Mouse (Mus musculus) fibroblast of lung, adult 2 months (primary cell): ENCODE data around the gene Gmeb2.

ENCODE experiments used
- DNase-seq: peaks from one replicate; pipeline ENCODE4 v3.0.0-alpha.2; 2011; ENCODE audit warnings: low read depth

Gmeb2 gene

DNA sequence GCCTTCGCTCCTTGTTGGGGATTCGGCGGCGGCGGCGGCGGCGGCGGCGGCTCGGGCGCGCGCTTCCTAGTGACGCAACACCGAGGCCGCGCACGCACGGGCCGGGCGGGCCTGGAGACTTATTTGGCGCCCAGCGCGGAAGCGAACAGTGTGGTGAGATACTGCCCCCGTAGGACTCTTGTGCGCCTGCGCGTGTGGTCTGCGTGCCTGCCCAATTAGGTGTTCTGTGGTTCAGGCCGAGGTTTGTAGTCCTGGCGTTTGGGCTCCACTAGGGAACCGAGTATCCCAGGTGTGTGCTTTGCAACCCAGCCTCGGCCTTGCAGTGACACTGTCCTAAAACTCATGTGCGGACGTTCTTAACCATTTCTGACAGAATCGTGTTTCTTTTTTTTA lies at the start of gene Gmeb2:
Gene Gmeb2, minus strand, starts transcription at position 78 of the 393 bp plus-strand sequence.
- DNase-seq: peak; percentile 93

DNA sequence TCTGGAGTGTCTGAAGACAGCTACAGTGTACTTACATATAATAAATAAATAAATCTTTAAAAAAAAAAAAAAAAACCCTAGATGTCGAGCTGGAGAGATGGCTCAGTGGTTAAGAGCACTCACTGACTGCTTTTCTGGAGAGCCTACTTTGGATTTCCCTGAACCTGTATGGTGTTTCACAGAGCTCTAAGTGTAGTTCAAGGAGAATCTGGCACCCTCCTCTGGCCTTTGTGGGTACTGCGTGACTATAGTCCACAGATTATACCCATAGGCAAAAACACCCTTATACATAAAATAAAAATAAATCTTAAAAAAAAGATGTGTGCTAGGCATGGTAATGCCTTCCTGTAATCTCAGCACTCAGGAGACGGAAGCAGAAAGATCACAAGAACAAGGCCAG lies 46.2 kb upstream of the Gmeb2 start:
- DNase-seq: peak; percentile 24

DNA sequence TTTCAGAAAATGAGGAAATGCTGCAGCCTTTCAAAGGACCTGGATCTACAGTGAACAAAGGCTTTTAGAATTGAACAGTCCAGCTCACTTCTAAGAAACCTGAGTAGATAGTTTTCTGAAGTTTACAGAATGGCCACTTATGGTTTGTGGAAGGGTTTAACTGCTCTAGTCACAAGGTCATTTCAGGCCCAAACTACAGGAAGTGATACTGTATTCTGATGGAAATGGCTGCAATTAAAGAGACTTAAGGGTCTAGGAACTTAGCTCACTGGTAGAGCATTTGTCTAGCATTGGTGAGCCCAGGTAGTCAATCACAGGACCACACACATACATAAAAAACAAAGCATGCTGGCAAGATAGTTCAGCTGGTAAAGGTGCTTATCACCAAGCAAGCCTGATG lies 44.7 kb upstream of the Gmeb2 start:
- DNase-seq: no peak

DNA sequence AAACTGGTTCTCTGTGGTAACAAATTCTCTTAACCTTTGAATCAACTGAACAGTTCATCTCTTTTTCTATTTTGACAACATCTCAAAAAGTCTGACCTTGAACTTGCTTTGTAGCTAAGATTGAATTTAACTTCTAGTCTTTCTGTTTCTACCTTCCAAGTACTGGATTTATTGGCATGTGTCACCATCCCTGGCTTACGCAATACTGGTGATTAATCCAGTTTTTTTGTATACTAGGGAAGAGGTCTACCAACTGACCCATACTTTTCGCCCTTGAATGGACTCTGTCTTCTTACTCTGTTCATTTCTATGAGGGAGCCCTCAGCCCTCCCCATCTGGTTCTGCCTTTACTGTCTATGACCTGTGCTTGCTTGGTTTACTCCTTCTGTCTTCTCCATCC lies 38.3 kb upstream of the Gmeb2 start:
- DNase-seq: no peak

DNA sequence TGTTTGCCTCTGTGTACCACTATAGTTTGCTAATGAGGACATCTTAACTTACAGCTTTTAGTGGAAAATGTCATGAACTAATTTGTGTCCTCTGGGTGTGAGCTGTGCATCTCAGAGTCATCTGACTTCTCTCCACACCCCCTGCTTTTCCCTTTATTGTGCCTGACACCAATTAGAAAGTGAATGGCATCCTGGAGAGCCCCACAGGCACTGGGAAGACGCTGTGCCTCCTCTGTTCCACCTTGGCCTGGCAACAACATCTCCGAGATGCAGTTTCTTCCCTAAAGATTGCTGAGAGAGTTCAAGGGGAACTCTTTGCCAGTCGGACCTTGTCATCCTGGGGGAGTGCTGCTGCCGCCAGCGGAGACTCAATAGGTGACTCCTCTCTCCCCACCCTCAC lies 34.3 kb upstream of the Gmeb2 start:
- DNase-seq: no peak

DNA sequence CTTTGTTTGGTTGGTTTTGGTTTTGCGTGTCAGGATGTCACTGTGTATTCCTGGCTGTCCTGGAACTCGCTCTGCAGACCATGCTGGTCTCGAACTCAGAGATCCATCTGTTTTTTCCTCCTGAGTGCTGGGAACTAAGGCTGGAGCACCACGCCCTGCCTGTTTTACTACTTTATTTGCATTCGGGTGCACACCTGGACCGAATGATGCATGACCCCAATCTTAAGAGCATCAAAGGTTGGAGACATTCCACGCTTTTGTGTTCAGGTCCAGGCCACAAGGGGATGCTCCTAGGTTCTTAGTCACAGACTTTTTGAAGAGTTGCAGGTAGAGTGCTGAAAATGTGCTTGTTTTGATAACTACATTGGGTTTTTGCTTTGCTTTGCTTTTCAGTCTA lies 32.3 kb upstream of the Gmeb2 start:
- no peak for DNase-seq

DNA sequence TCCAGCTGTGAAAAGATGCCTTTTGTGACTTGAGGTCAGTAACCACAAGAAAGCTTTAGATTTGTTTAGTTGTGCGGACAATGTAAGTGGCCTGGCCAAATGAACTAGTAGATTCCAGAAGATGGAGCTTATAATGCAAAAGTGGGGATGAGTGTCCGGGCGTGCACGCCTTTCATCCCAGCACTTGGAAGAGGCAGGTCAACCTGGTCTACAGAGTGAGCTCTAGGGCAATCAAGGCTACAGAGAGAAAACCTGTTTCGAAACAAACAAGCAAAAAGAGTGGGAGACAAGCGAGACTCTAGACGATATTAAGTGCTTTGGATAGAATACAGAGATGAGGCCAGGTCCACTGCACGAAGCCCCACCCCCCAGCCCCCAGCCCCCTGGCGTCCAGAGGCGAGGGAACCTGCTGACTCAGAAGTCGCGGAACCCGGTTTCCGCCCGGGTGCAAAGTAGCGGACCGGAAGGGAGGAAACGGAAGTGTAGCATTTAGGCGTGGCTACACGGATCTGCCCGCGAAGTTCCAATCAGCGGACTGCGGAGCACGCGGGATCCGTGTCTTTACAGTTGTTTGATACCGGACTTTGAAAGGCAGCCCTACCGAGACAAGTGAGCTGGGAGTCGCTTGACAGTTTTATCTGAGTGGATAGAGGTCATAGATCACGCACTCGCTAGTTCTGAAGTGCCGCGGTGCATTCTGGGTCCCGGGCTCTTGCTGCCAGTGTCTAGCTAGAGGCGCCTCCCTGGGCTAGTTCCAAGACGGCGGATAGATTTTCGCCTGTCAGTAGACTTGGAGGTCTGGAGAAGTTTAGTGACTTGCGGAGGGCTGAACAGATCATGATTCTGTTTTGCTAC lies 31.6 kb upstream of the Gmeb2 start, which contains the start of gene Rtel1:
Gene Rtel1, plus strand, starts transcription at position 492 of the 855 bp plus-strand sequence.
- DNase-seq: peak; percentile 62

DNA sequence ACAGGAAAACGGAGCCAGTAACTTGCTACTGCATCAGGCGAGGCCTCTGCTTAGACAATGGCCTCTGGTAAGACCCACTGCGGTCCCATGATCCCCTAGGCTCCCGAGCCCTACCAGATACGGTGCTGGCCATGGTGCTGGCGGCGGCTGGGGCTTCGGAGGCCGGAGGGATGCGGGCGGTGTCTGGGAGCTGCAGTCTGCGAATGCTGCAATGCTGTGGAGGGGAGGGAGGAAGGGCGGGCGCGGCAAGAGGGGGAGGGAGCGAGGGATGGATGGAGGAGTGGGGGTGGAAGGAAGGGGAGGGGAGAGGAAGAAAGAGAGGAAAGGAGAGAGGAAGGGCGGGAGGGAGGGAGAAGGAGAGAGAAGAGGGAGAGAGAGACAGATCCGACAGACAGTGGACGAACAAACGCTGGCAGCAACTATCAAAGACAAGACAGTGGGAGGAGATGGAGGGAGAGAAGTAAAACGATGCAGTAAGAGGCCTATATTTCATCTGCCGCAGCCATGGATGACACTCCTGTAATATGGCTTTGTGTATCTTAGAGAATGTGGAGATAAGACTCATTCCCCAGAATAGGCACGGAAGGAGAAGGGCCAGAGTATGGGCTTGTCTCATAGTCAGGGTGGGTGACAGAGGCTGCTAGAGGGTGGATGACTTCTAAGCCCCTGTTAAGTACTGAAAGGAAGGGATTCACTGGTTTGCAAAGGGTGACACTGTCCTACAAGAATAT lies 26.4 kb upstream of the Gmeb2 start, which contains the start of gene Stmn3:
Gene Stmn3, minus strand, starts transcription at position 421 of the 731 bp plus-strand sequence.
- DNase-seq: no peak

DNA sequence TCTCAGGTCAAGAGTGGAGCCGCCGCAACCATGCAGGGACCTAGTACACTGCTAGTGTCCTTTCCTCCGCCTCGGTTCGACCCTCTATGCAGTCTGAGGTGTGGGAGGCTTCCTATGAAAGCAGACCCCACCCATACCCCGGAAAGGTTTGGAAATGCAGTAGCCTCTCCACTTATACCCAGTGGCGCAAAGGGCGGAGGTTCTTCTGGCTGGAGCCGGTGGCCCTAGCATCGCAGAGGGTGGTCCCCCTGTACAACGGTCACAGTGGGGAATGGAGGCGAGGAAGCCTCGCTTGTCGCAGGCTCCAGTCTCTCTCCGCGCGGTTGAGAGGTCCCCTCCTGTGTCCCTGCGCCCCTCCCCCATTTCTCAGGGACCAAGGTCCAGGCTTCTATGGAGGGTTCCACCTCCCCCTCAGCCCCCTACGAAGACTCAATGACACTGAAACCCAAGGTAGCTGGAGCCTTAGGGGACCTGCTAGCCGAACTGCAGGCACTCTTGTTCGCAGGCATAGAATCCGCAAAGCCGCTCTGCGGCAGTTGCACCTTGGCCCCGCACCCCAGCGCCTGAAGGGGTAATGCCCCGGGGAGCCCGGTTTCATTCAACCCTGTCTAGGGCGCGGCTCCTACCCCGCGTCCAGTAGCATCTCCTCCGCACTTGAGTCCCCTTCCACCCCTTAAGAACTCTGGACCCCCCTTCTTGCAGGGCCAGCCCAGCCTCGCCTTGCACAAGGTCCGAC lies 25.7 kb upstream of the Gmeb2 start:
- DNase-seq: no peak

DNA sequence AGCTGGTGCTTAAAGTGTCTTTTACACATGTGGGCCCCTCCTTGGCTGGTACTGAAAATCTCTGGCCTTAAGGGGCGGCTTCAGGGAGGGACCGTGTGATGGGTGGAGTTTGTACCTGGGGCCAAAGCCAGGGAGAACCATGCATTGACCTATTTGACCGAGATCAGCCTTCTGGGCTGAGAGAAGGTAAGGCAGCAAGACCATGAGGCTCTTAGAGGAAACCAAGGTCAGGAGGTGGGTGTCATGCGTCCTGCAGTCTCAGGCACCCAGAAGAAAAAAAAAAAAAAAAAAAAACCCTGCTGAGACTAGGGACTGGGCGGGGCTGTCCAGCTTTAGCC lies 25.1 kb upstream of the Gmeb2 start:
- DNase-seq: no peak

DNA sequence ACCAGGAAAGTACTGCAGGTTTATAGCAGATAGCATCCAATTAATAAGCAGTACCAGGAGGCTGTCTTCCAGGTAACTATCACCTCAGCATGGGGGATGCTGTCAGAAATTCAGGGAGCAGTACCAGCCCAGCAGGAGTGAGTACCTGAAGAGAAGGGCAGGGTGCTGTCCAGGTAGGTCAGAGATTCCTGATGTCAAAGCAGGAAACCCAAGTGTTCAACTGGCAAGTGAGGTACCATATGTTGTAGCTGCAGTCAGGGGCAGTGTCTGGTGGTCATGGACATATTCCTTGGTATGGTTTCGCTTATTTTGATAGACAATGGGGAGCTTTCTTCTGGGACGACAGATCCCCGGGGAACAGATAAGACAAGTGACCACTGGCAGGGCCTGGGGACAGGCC lies 24.6 kb upstream of the Gmeb2 start:
- no peak for DNase-seq

DNA sequence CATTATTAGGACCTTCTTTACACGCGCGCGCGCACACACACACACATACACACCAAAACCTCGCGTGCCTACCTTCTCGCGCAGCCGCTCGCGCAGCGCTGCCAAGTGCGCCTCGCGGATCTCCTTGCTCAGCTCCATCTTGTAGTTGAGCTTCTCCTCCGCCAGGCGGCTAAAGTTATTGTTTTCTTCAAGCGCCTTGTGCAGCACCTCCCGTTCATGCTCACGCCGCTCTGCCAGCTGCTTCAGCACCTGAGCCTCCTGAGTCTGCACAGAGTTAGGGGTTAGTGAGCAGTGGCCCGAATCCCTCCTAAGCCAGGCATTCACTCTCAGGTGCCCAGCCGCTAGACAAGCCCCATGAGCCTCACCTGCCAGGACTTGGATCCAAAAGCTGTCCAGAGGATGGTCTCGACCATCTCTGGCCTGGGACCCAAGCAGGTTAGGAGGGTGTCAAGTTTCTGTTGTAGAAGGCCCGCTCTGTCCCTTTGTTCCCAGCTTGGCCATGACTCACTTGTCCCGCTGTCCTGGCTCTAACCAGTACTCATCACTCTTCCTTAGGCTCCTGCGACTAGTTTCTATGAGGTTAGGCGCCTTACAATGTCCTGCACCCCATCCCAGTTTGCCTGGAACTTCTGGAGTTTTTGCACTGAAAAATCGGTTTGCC lies 19.4 kb upstream of the Gmeb2 start:
- DNase-seq: no peak

DNA sequence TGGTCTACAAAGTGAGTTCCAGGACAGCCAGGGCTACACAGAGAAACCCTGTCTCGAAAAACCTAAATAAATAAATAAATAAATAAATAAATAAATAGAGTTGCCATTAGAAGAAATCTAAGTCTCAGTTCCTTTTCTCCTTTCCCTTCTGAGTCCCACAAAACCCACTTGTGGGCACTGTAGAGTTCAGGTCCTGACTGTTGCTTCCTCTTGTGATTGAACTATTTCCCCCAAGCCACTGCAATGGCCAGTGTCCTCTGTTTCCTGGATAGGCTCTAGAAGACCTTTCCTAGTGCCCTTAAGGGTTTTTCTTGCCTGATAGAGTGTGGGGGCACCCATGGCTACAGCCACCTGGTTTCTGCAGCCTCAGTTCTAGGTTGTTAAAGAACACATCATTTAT lies 17.1 kb upstream of the Gmeb2 start:
- no peak for DNase-seq

DNA sequence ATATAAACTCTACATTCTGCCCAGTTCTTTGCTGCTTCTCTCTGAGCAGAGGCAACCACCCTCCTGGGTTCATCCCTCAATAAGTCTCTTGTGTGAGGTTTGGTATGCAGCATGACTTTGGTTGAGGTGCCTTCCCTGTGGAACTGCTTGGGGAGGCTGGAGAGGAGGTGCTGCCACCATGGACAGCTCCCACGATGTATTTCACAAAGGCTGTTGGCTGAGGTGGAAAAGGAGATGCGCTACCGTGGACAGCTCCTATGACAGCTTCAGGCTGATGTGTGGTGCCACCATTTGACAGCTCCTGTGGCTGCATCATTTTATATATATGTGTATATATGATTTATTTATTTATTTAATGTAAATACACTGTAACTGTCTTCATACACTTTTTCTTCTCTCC lies 14.2 kb upstream of the Gmeb2 start:
- no peak for DNase-seq

DNA sequence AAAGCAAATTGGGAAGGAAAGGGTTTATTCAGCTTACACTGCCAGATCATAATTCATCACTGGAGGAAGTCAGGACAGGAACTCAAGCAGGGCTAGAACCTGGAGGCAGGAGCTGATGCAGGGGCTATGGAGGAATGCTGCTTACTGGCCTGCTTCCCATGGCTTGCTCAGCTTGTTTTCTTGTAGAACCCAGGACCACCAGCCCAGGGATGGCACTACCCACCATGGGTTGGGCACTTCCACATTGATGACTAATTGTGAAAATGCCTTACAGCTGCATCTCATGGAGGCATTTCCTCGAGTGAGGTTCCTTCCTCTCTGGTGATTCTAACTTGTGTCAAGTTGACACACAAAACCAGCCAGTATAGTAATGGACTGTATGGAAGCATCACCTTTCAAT lies 3.1 kb upstream of the Gmeb2 start:
- DNase-seq: no peak

DNA sequence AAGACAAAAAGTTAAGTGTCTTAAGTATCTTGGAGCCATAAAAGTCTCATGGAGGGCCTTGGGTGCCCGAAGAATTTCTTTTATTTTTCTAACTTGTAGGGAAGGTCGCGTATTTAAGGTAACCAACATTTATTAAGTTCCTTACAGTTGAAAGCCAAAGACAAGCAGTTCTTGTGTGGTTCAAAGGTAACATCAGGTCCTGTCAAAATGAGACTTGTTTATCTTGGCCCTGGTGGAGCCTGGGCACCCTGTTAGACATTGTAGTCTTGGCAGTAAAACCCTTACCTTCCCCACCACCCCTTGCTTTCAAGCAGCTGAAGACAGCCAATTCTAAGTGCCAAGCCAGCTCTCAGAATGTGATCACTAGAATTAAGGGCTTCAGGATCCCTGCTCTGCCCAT lies 856 bp upstream of the Gmeb2 start:
- no peak for DNase-seq

DNA sequence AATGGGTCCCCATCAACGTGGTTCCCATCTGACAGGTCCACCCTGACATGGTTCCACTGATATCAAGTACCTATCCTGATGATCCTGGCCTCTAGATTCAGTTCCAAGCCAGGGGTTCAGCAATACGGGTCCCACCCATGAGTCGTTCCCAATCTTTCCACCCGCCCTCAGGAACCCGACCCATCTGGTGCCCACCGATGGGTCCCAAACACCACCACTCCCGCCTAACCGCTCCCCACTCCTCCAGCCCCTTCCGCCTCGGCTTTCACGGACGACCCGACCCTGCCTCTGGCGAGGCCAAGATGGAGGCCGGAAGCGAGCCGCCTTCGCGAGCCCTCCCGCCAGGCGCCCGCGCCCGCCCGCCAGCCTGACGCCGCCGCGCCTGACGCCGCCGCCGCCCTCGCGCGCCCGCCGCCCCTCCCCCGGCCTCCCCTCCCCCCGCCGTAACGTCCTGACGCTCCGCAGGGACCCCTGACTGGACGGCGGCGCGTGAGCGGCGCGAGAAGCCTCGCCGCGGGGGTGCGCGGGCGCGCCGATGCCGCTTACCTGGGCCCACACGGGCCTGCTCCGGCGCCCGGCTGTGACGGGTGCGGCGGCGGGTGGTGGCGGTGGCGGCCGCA lies 387 bp downstream of the Gmeb2 start:
- no peak for DNase-seq

DNA sequence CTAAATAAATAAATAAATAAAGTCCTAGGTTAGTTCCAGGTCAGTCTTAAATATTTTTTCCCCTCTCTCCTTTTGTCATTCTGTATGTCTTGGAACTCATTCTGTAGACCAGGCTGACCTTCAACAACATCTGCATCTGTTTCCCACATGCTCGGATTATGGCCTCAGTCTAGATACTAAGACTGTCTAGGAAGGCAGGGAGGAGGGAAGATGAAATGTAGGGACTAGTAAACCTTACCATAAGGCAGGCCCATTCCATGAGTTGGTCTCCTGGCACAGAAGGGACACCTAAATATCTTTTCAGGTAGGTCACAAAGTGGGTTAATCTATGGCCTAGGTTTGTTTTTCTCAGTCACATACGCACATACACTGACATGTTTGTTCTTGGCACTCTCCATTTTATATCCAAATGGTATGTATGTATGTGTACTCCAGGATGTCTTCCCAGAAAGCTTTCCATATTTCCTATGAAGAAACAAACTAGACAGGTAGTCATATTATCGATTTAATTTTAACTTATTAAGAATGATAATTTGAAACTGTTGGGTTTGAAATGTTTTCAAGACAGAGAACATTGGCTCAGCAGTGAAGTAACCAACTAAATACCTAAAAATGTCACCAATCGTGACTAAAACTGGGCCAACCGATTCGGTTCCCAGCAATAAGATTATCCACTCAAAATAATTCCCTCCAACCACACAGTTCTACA lies 1.1 kb downstream of the Gmeb2 start:
- no peak for DNase-seq

DNA sequence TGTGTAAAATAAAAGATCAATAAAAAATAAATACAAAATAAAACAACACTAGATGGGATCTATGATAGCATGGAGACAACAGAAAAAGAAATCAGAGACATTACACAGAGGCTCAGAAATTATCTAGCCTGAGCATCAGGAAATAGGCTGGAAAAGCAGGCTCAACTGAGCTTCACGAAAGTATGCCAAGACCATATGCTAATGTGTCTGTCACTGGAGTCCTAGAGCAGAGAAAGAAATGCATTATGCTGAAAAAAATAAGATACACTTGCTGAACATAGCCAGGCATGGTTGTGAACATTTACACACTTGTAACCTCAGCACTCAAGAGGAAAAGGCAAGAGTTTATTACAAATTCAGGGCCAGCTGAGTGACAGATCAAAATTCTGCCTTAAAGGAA lies 7.9 kb downstream of the Gmeb2 start:
- no peak for DNase-seq

DNA sequence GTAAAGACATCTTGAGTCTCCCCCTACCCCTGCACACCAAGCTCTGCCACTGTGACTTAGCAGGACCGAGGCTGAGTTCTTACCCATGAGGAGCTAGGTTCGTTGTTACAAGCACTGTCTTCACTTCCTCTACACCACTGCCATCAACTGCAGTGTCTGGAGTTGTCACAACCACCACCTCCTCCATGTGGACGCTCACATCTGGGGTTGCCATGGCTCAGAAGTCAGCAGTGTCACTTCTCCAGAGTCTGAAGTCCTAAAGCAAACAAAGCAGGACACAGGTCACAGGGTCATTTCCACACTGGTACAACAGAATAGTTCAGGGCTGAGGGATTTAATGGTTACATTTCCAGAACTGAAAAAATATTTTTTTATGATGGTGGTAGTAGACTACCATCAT lies 10.0 kb downstream of the Gmeb2 start:
- DNase-seq: no peak

DNA sequence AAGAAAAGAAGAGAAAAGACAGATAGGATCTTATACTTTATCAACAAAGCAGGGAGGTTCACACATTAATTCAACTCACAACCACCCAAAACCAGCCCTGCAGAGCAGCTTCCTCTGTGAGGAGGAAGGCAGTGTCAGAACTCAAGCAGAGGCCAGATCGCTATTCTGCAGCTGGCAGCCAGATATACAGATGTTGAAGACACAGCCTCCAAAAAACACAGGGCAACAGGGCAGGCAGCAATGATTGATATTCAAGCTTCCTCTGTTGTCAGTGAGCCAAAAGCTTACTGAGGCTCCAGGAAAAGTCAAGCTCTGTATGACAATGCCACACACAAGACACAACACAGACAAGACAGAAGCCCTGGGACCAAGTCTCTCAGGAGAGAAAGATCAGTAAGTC lies 11.1 kb downstream of the Gmeb2 start:
- no peak for DNase-seq
